Mouse (Mus musculus) E14TG2a.4 (cell line): ENCODE measurements at regions not wholly inside any gene's neighbourhood (a gene's known extent, or its start where the extent isn't known, plus 50 kb on each side); places are given as distances from the start of the nearest gene placed in this dataset.
A peak's percentile ranks its signal among the peaks of the same experiment; 100 is the strongest.

Source experiments
- H3K27me3 ChIP-seq: 2 replicates; pipeline ENCODE4 v1.6.1; 2014; ENCODE audit warnings: low read length, control low read depth; ENCODE audit not compliant: insufficient read depth
- H3K36me3 ChIP-seq: 2 replicates; pipeline ENCODE4 v1.6.1; 2014; ENCODE audit warnings: low read length, control low read depth; ENCODE audit not compliant: insufficient read depth
- H3K4me1 ChIP-seq: replicated peaks from 2 replicates; pipeline ENCODE4 v1.6.1; 2014; ENCODE audit warnings: low read depth, low read length, control low read depth
- H3K4me3 ChIP-seq: replicated peaks from 2 replicates; pipeline ENCODE4 v1.5.1; 2014; ENCODE audit warnings: mild to moderate bottlenecking, low read length
- H3K9me3 ChIP-seq: 2 replicates; pipeline ENCODE4 v1.6.1; 2014; ENCODE audit warnings: low read length, control low read depth
- CTCF ChIP-seq: conservative IDR thresholded peaks from 2 replicates; pipeline ENCODE4 v1.5.1; 2014; ENCODE audit warnings: low read length
- NANOG ChIP-seq: IDR thresholded peaks from 2 replicates; pipeline ENCODE4 v1.6.1; 2014; ENCODE audit warnings: borderline replicate concordance, low read length, mixed read lengths
- POU5F1 ChIP-seq: IDR thresholded peaks from 2 replicates; pipeline ENCODE4 v1.6.1; 2014; ENCODE audit warnings: low read length, borderline replicate concordance

GRCm38 (mm10) chr10:99459823-99460361, 196.9 kb downstream of the Dusp6 start:
- H3K9me3 ChIP-seq: no peaks in the 10 kb centered on the region
- TF ChIP-seq CTCF (peak; percentile 95), NANOG (no peak)
- no peaks in the 10 kb centered on the region for H3K27me3 ChIP-seq
- H3K4me1 ChIP-seq: peaks cover 40% of the 10 kb centered on the region
- H3K4me3 ChIP-seq: peak overlapping the region; percentile 41
- no peaks in the 10 kb centered on the region for H3K36me3 ChIP-seq

- H3K36me3 ChIP-seq: no peaks in the 10 kb centered on the region
- H3K27me3 ChIP-seq: no peaks in the 10 kb centered on the region
- H3K9me3 ChIP-seq: peaks cover 5% of the 10 kb centered on the region
- H3K4me3 ChIP-seq: peak overlapping the region; percentile 51
- TF ChIP-seq CTCF (no peak), NANOG (peak; percentile 67), POU5F1 (no peak)
- peaks cover 40% of the 10 kb centered on the region for H3K4me1 ChIP-seq
Measured at GRCm38 (mm10) chr10:99460847-99461445, 197.9 kb downstream of the Dusp6 start.

- TF ChIP-seq NANOG: no peak
- no peak for TF ChIP-seq POU5F1
- no peak for TF ChIP-seq CTCF
- Histone ChIP-seq H3K36me3 (no peaks in the 10 kb centered on the region), H3K27me3 (no peaks in the 10 kb centered on the region), H3K4me3 (peak overlapping the region; percentile 51), H3K9me3 (peaks cover 6% of the 10 kb centered on the region), H3K4me1 (peaks cover 40% of the 10 kb centered on the region)
Measured at GRCm38 (mm10) chr10:99461446-99461966, 198.5 kb downstream of the Dusp6 start.

GRCm38 (mm10) chr10:99466695-99467094, 203.7 kb downstream of the Dusp6 start:
- Histone ChIP-seq H3K9me3 (peaks cover 16% of the 10 kb centered on the region), H3K4me3 (no peak overlapping the region), H3K27me3 (peaks cover 11% of the 10 kb centered on the region; the same call in 1 of the 2 replicates), H3K4me1 (peaks cover 54% of the 10 kb centered on the region), H3K36me3 (no peaks in the 10 kb centered on the region)
- TF ChIP-seq POU5F1: no peak
- no peak for TF ChIP-seq NANOG

GRCm38 (mm10) chr10:99467319-99467842, 204.3 kb downstream of the Dusp6 start:
- H3K4me3 ChIP-seq: no peak overlapping the region
- H3K4me1 ChIP-seq: peaks cover 56% of the 10 kb centered on the region
- peaks cover 16% of the 10 kb centered on the region for H3K9me3 ChIP-seq
- H3K27me3 ChIP-seq: peaks cover 11% of the 10 kb centered on the region; the same call in 1 of the 2 replicates
- H3K36me3 ChIP-seq: no peaks in the 10 kb centered on the region
- TF ChIP-seq NANOG (no peak), POU5F1 (no peak), CTCF (no peak)

- peaks cover 64% of the 10 kb centered on the region for H3K4me1 ChIP-seq
- H3K4me3 ChIP-seq: no peak overlapping the region
- no peaks in the 10 kb centered on the region for H3K36me3 ChIP-seq
- TF ChIP-seq CTCF: no peak
- TF ChIP-seq NANOG: 0 out of 2 replicates have a peak, but pooled peaks have one; percentile 32
- peak; percentile 65; the same call in 1 of the 2 replicates for TF ChIP-seq POU5F1
- peaks cover 11% of the 10 kb centered on the region; the same call in 1 of the 2 replicates for H3K27me3 ChIP-seq
- peaks cover 16% of the 10 kb centered on the region for H3K9me3 ChIP-seq
Measured at GRCm38 (mm10) chr10:99468971-99469370, 205.9 kb downstream of the Dusp6 start.

- no peaks in the 10 kb centered on the region for H3K36me3 ChIP-seq
- peaks cover 5% of the 10 kb centered on the region for H3K9me3 ChIP-seq
- peaks cover 61% of the 10 kb centered on the region for H3K4me1 ChIP-seq
- H3K27me3 ChIP-seq: peaks cover 7% of the 10 kb centered on the region; the same call in 1 of the 2 replicates
- TF ChIP-seq POU5F1: no peak
- TF ChIP-seq CTCF: no peak
- no peak for TF ChIP-seq NANOG
- H3K4me3 ChIP-seq: no peak overlapping the region
Measured at GRCm38 (mm10) chr10:99471832-99472497, 208.9 kb downstream of the Dusp6 start.

- TF ChIP-seq POU5F1 (no peak), NANOG (no peak), CTCF (no peak)
- Histone ChIP-seq H3K4me3 (no peak overlapping the region), H3K9me3 (no peaks in the 10 kb centered on the region), H3K36me3 (no peaks in the 10 kb centered on the region), H3K4me1 (peaks cover 53% of the 10 kb centered on the region), H3K27me3 (peaks cover 5% of the 10 kb centered on the region; the same call in 1 of the 2 replicates)
Measured at GRCm38 (mm10) chr10:99472806-99473205, 209.8 kb downstream of the Dusp6 start.
